23 mouse cellular contexts compared by ENCODE assay signal in genomic region chr16:92404141-92404540, GRCm38 (mm10). TPM values are rescaled to one million over a fixed set of nuclear protein-coding genes. Genes with fewer than 3 reads are reported as not detected.
"Had no signal": no experiment of that assay in that cellular context is flagged by ENCODE, and none has a peak within 500 bp of the region (broad histone marks: within the 10 kb centered on the region; RNA-seq: fewer than 3 reads in every experiment).

No protein-coding gene starts in this region.

- DNase-seq: lung, adult 2 months; lung, postnatal 14 days; midbrain, embryonic 14.5 days; retina, postnatal 1 day; right cerebral cortex, adult 18-20 months; right cerebral cortex, postnatal 25 days; right cerebral cortex, postnatal 4 days; spleen, adult 18-20 months; thymus, adult 18-20 months; thymus, postnatal 14 days; thymus, postnatal 36 days had no signal

- H3K4me3 ChIP-seq: liver, embryonic 12.5 days; midbrain, embryonic 10.5 days; midbrain, embryonic 12.5 days; myocyte; neural tube, embryonic 13.5 days; neural tube, embryonic 15.5 days had no signal

- H3K36me3 ChIP-seq: liver, embryonic 12.5 days; midbrain, embryonic 10.5 days; midbrain, embryonic 12.5 days; neural tube, embryonic 13.5 days; neural tube, embryonic 15.5 days had no signal

- H3K27me3 ChIP-seq: neural tube, embryonic 13.5 days; neural tube, embryonic 15.5 days had no signal

- H3K9ac ChIP-seq: liver, embryonic 12.5 days; liver, embryonic 14.5 days; midbrain, embryonic 12.5 days; neural tube, embryonic 13.5 days; neural tube, embryonic 15.5 days had no signal

- H3K27ac ChIP-seq: liver, embryonic 12.5 days; liver, embryonic 14.5 days; midbrain, embryonic 10.5 days; midbrain, embryonic 12.5 days; neural tube, embryonic 13.5 days; neural tube, embryonic 15.5 days had no signal

- H3K4me2 ChIP-seq: liver, embryonic 12.5 days; midbrain, embryonic 12.5 days; neural tube, embryonic 13.5 days; neural tube, embryonic 15.5 days had no signal

- H3K9me3 ChIP-seq: liver, embryonic 12.5 days; midbrain, embryonic 10.5 days; midbrain, embryonic 12.5 days; neural tube, embryonic 13.5 days; neural tube, embryonic 15.5 days had no signal

- ATAC-seq: liver, embryonic 12.5 days; midbrain, embryonic 16.5 days had no signal

RNA-seq across cellular contexts. Expression of gene Kcne1, which starts 44.9 kb away (rescaled TPM):
- total RNA-seq: megakaryocyte, adult 5-6 weeks; megakaryocyte-erythroid progenitor cell, adult 5-6 weeks had no signal
- polyA plus RNA-seq: liver, embryonic 12.5 days; liver, embryonic 14.5 days; liver, embryonic 16.5 days; lung, adult 2 months; midbrain, embryonic 12.5 days; midbrain, embryonic 14.5 days; midbrain, embryonic 16.5 days; myocyte; neural tube, embryonic 13.5 days; small intestine, adult 2 months had no signal
